ENCODE assay signal across 8 mouse cellular contexts in the genomic region with DNA sequence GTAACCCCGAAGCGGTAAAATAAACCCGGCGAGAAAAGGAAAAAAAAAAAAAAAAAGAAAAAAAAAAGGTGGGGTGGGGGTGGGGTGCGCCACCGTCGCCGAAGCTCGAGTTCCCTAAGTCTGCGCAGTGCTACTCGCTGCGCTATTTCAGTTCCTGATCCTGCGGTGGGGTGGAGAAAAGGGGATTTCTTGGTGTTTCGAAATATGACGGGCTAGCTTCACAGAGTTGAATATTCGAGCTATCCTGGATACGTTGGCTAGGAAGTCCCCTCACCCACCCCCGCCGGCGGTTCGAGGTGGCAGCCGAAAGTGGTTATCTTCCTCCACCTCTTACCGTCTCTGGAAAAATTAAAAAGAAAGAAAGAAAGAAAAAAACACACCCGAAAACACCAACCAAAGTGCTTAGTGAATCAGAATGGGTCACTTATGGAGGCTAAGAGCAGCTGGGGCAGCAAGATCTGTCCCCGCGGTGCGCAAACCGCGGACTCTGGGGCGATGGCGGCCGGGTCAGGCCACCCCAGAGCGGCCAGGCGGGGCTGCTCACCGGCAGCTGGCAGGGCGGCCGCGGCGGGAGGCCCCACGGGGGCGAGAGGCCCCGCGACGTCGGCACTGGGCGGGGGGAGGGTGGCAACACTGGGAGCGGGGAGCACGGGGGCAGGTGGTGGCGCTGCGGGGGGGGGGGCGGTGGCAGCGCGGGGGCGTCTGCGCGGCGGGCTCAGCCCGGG. TPM values are rescaled to one million over a fixed set of nuclear protein-coding genes. Genes with fewer than 3 reads are reported as not detected.
DNase-seq lines count a peak whose midpoint lies in the region; ATAC-seq and TF ChIP-seq lines count a peak whose summit lies in the region.

No protein-coding gene starts in this region.

- H3K4me3 ChIP-seq in forebrain, embryonic 13.5 days = peak overlapping the region; percentile 99
- peak overlapping the region; percentile 93 for H3K4me3 ChIP-seq in liver, postnatal 0 days (ENCODE audit: low read depth, low read length)
- peak overlapping the region; percentile 98 for H3K4me3 ChIP-seq in neural tube, embryonic 13.5 days

- under 1% methylated on average over 40 of the region's 58 CpGs for whole genome bisulfite sequencing in forebrain, embryonic 13.5 days
- WGBS in liver, postnatal 0 days (ENCODE audit: insufficient replicate concordance) = under 1% methylated on average over 45 of the region's 58 CpGs
- under 1% methylated on average over 39 of the region's 58 CpGs for WGBS in neural tube, embryonic 13.5 days

- H3K4me2 ChIP-seq in forebrain, embryonic 13.5 days = peak overlapping the region; percentile 81
- H3K4me2 ChIP-seq in liver, postnatal 0 days (ENCODE audit: low read depth, low read length) = peak overlapping the region; percentile 85
- H3K4me2 ChIP-seq in neural tube, embryonic 13.5 days = peak overlapping the region; percentile 78

- peak; percentile 88 for DNase-seq in brain, embryonic 14.5 days (ENCODE audit: low read depth)
- DNase-seq in heart, postnatal 10 days = peak; percentile 77 to 78
- peak; percentile 74 for DNase-seq in layer of hippocampus, adult 11-12 months (ENCODE audit: low spot score)
- peak; percentile 84 for DNase-seq in liver, postnatal 0 days
- DNase-seq in telencephalon, adult 2 months (ENCODE audit: low read depth, low spot score) = peak; percentile 72

- no peaks in the 10 kb centered on the region for H3K27me3 ChIP-seq in forebrain, embryonic 13.5 days
- H3K27me3 ChIP-seq in liver, postnatal 0 days (ENCODE audit: insufficient read depth, low read length) = no peaks in the 10 kb centered on the region
- H3K27me3 ChIP-seq in neural tube, embryonic 13.5 days = no peaks in the 10 kb centered on the region

- peak overlapping the region; percentile 81 for H3K9ac ChIP-seq in forebrain, embryonic 13.5 days
- peak overlapping the region; percentile 85 for H3K9ac ChIP-seq in liver, postnatal 0 days (replicated peaks)
- H3K9ac ChIP-seq in neural tube, embryonic 13.5 days = peak overlapping the region; percentile 97

- peaks cover 34% of the 10 kb centered on the region for H3K4me1 ChIP-seq in forebrain, embryonic 13.5 days
- peaks cover 35% of the 10 kb centered on the region for H3K4me1 ChIP-seq in liver, postnatal 0 days (ENCODE audit: insufficient read depth)
- peaks cover 36% of the 10 kb centered on the region for H3K4me1 ChIP-seq in neural tube, embryonic 13.5 days (replicated peaks)

- TF ChIP-seq POLR2A in brain, embryonic 14.5 days (IDR thresholded peaks at IDR 0.05; ENCODE audit: borderline replicate concordance, extremely low read depth, insufficient read depth, insufficient read length, poor library complexity, severe bottlenecking) = peak; percentile 42; the same call in 1 of the 2 replicates

- no peak for TF ChIP-seq EP300 in liver, postnatal 0 days (IDR thresholded peaks at IDR 0.05; ENCODE audit: low read depth)

- peaks cover 9% of the 10 kb centered on the region; the same call in 1 of the 2 replicates for H3K36me3 ChIP-seq in forebrain, embryonic 13.5 days (ENCODE audit: poor library complexity, severe bottlenecking)
- no peaks in the 10 kb centered on the region for H3K36me3 ChIP-seq in liver, postnatal 0 days (replicated peaks; ENCODE audit: insufficient read depth, low read length)
- no peaks in the 10 kb centered on the region for H3K36me3 ChIP-seq in neural tube, embryonic 13.5 days

- no peak for TF ChIP-seq CTCF in brain, embryonic 14.5 days (IDR thresholded peaks at IDR 0.05; ENCODE audit: borderline replicate concordance, extremely low read depth, insufficient read depth, insufficient read length)
- no peak for TF ChIP-seq CTCF in liver, postnatal 0 days (IDR thresholded peaks at IDR 0.05; ENCODE audit: low read depth)

- intact Hi-C loops in heart, postnatal 10 days (cut with DNase I) = loop anchor here (2.0 kb wide), 1 partner anchor 37 kb away; no protein-coding TSS in a partner anchor

- H3K9me3 ChIP-seq in forebrain, embryonic 13.5 days (replicated peaks) = no peaks in the 10 kb centered on the region
- H3K9me3 ChIP-seq in liver, postnatal 0 days (ENCODE audit: low read length) = no peaks in the 10 kb centered on the region
- no peaks in the 10 kb centered on the region for H3K9me3 ChIP-seq in neural tube, embryonic 13.5 days

- peak overlapping the region; percentile 100 for H3K27ac ChIP-seq in forebrain, embryonic 13.5 days
- H3K27ac ChIP-seq in liver, postnatal 0 days (ENCODE audit: low read depth) = peak overlapping the region; percentile 100
- H3K27ac ChIP-seq in neural tube, embryonic 13.5 days (replicated peaks) = peak overlapping the region; percentile 100

- peak; percentile 61 for ATAC-seq in CD4-positive, CD25-positive, alpha-beta regulatory T cell, adult 4 months
- peak; percentile 36 for ATAC-seq in forebrain, embryonic 13.5 days
- ATAC-seq in liver, postnatal 0 days = peak; percentile 56
- peak; percentile 45 for ATAC-seq in neural tube, embryonic 13.5 days (ENCODE audit: low read depth)

RNA-seq across cellular contexts. Expression of gene Skil, which starts 1.1 kb away (rescaled TPM):
- 10 to 100 TPM; 60.4 to 66.0 TPM for polyA plus RNA-seq in CD4-positive, CD25-positive, alpha-beta regulatory T cell, adult 4 months (2017; shearing (Covaris generic))
- 18.7 and 24.5 TPM in 2 replicates for polyA plus RNA-seq in brain, embryonic 14.5 days (2012; rRNA removed)
- 31.4 and 32.3 TPM in 2 replicates for polyA plus RNA-seq in forebrain, embryonic 13.5 days (2015; fragmentation: Nextera tagmentation; extraction: Ambion mirVana)
- total RNA-seq in heart, postnatal 10 days (2021) = 10 to 100 TPM; 25.9 to 26.9 TPM
- polyA plus RNA-seq in liver, postnatal 0 days (2015; fragmentation: Nextera tagmentation; extraction: Ambion mirVana) = 7.3 and 8.2 TPM in 2 replicates
- polyA plus RNA-seq in neural tube, embryonic 13.5 days (2015; fragmentation: Nextera tagmentation; extraction: Ambion mirVana) = 29.9 and 35.3 TPM in 2 replicates

RNA-seq across cellular contexts. Expression of gene Cldn11, which starts 55.9 kb away (rescaled TPM):
- not detected for polyA plus RNA-seq in CD4-positive, CD25-positive, alpha-beta regulatory T cell, adult 4 months (2017; shearing (Covaris generic))
- polyA plus RNA-seq in brain, embryonic 14.5 days (2012; rRNA removed) = 30.6 and 31.3 TPM in 2 replicates
- polyA plus RNA-seq in forebrain, embryonic 13.5 days (2015; fragmentation: Nextera tagmentation; extraction: Ambion mirVana) = 26.6 and 35.9 TPM in 2 replicates
- 1 to 10 TPM; 2.1 to 2.2 TPM for total RNA-seq in heart, postnatal 10 days (2021)
- polyA plus RNA-seq in liver, postnatal 0 days (2015; fragmentation: Nextera tagmentation; extraction: Ambion mirVana) = 0.11 and 0.17 TPM in 2 replicates
- polyA plus RNA-seq in neural tube, embryonic 13.5 days (2015; fragmentation: Nextera tagmentation; extraction: Ambion mirVana) = 62.9 and 75.1 TPM in 2 replicates

Comparison
In these comparisons a context has a peak if more than half of its experiments do, and no peak if none do; other contexts are left out.
1. Peak in every context shown above with its lines: DNase-seq, ATAC-seq, H3K4me3 ChIP-seq and H3K27ac ChIP-seq.
2. RNA of gene Cldn11, which starts 55.9 kb away (polyA plus RNA-seq): 62.9 to 75.1 TPM in neural tube, embryonic 13.5 days, 26.6 to 35.9 TPM in forebrain, embryonic 13.5 days and 30.6 to 31.3 TPM in brain, embryonic 14.5 days; 0.11 to 0.17 TPM in liver, postnatal 0 days and not detected in CD4-positive, CD25-positive, alpha-beta regulatory T cell, adult 4 months; every median in the first group is over 10 times any median in the second.